Mouse (Mus musculus) midbrain, embryonic 12.5 days (tissue): Measurements from ENCODE around the gene Adad1. TPM values are rescaled to one million over a fixed set of nuclear protein-coding genes. Genes with fewer than 3 reads are reported as not detected.

Source experiments
- ATAC-seq: fragments of 200-750 bp; cut with Nextera tagmentation; 2 replicates; pipeline ENCODE4 v1.8.0; 2017; ENCODE audit warnings: low read depth, moderate TSS enrichment, moderate library complexity; ENCODE audit not compliant: low FRiP score
- H3K27ac ChIP-seq: fragments of 300-500 bp; sonication (generic); replicated peaks from 2 replicates; pipeline ENCODE4 v1.5.1; 2016; ENCODE audit warnings: mild to moderate bottlenecking
- H3K27me3 ChIP-seq: fragments of 300-500 bp; sonication (generic); 2 replicates; pipeline ENCODE4 v1.6.1; 2016; ENCODE audit warnings: mild to moderate bottlenecking
- H3K36me3 ChIP-seq: fragments of 300-500 bp; sonication (generic); 2 replicates; pipeline ENCODE4 v1.6.1; 2016
- H3K4me1 ChIP-seq: fragments of 300-500 bp; sonication (generic); 2 replicates; pipeline ENCODE4 v1.6.1; 2016
- H3K4me2 ChIP-seq: fragments of 300-500 bp; sonication (generic); replicated peaks from 2 replicates; pipeline ENCODE4 v1.6.1; 2016; ENCODE audit warnings: mild to moderate bottlenecking, moderate library complexity
- H3K4me3 ChIP-seq: fragments of 300-500 bp; sonication (generic); 2 replicates; pipeline ENCODE4 v1.5.1; 2016; ENCODE audit warnings: mild to moderate bottlenecking
- H3K9ac ChIP-seq: fragments of 300-500 bp; sonication (generic); replicated peaks from 2 replicates; pipeline ENCODE4 v1.6.1; 2016; ENCODE audit warnings: mild to moderate bottlenecking, moderate library complexity
- H3K9me3 ChIP-seq: fragments of 300-500 bp; sonication (generic); 2 replicates; pipeline ENCODE4 v1.6.1; 2016; ENCODE audit warnings: mild to moderate bottlenecking
- WGBS: fragments of 180-500 bp; shearing (Covaris S2); methylation state at CpG from one replicate; pipeline ENCODE4 v1.1.7; 2016; 5-methylcytosine and 5-hydroxymethylcytosine counted together
- polyA plus RNA-seq: library from polyadenylated mRNA; unstranded; fragments of >200 nt; fragmentation: Nextera tagmentation; extraction: Ambion mirVana; gene quantifications from 2 replicates; pipeline ENCODE4 v1.2.1, GENCODE M21; 2016

Gene Adad1
- polyA plus RNA-seq, 1 experiment from 2014 or later = 0.64 TPM

- H3K27me3 ChIP-seq = no peaks in the 10 kb centered on the region
- no peak overlapping the region for H3K4me2 ChIP-seq
- H3K9ac ChIP-seq = no peak overlapping the region
- no peaks in the 10 kb centered on the region for H3K4me1 ChIP-seq
- H3K27ac ChIP-seq = no peak overlapping the region
- no peaks in the 10 kb centered on the region for H3K9me3 ChIP-seq
- no peak overlapping the region for H3K4me3 ChIP-seq
- H3K36me3 ChIP-seq = no peaks in the 10 kb centered on the region
- 89% methylated on average over 6 of the region's 6 CpGs for WGBS
- no peak for ATAC-seq
These were observed 77.0 kb downstream of the Adad1 start for GRCm38 (mm10) chr3:37140168-37140906.

DNA sequence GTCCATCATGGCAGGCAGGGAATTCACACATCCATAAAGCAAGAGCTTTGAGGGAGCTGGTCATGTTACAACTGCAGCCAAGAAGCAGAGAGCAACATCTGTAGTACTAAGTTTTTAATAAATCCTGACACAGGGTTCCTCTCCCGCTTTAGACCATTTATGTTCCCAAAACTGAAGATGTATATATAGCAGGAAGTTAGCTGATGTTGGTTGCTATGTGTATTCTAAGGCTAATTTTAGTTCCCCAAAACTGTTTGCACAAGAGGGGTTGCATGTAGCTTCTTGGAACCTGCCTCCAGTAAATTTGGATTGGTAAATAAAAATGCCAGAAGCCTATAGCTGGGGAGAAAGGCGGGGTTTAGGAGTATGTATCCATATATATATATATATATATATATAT, 78.5 kb downstream of the Adad1 start:
- no peaks in the 10 kb centered on the region for H3K9me3 ChIP-seq
- H3K36me3 ChIP-seq = no peaks in the 10 kb centered on the region
- no peak overlapping the region for H3K27ac ChIP-seq
- 96% methylated on average over 2 of the region's 2 CpGs for WGBS
- H3K27me3 ChIP-seq = no peaks in the 10 kb centered on the region
- ATAC-seq = no peak
- no peak overlapping the region for H3K9ac ChIP-seq
- no peak overlapping the region for H3K4me2 ChIP-seq
- no peak overlapping the region for H3K4me3 ChIP-seq
- no peaks in the 10 kb centered on the region for H3K4me1 ChIP-seq

- no peak overlapping the region for H3K4me2 ChIP-seq
- ATAC-seq = no peak
- WGBS = 58% methylated on average over 1 of the region's 1 CpGs
These were observed 81.7 kb downstream of the Adad1 start for GRCm38 (mm10) chr3:37144979-37145378.

GRCm38 (mm10) chr3:37146406-37146805, 83.1 kb downstream of the Adad1 start:
- WGBS = 58% methylated on average over 8 of the region's 8 CpGs
- ATAC-seq = no peak
- H3K4me2 ChIP-seq = no peak overlapping the region
- no peaks in the 10 kb centered on the region for H3K27me3 ChIP-seq
- no peaks in the 10 kb centered on the region for H3K4me1 ChIP-seq
- H3K4me3 ChIP-seq = no peak overlapping the region
- no peak overlapping the region for H3K9ac ChIP-seq
- H3K27ac ChIP-seq = no peak overlapping the region
- no peaks in the 10 kb centered on the region for H3K9me3 ChIP-seq
- H3K36me3 ChIP-seq = no peaks in the 10 kb centered on the region

More at GRCm38 (mm10) chr3:37144979-37145378, 81.7 kb downstream of the Adad1 start:
- Histone ChIP-seq H3K27ac (no peak overlapping the region), H3K36me3 (no peaks in the 10 kb centered on the region), H3K9ac (no peak overlapping the region), H3K4me1 (no peaks in the 10 kb centered on the region), H3K4me3 (no peak overlapping the region), H3K27me3 (no peaks in the 10 kb centered on the region), H3K9me3 (no peaks in the 10 kb centered on the region)

DNA sequence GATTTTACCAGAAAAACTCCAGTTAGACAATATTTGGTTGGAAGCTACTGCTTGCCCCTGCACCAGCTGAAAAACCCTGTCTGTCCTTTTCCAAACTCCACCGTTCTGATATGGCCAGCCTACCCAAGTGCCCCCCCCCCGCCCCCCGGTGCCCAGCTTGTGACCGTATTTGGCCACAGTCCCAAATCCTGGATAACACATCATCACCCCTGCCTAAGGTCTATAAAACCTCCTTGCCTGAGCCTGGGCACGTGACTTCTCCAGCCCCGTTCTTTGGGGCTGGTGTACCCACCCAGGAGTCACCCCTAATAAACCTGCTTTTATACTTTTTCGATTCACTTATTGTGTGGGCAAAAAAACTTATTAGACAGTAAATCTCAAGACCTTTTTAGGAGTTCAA, 83.5 kb downstream of the Adad1 start:
- Histone ChIP-seq H3K27me3 (no peaks in the 10 kb centered on the region), H3K27ac (no peak overlapping the region), H3K4me3 (no peak overlapping the region), H3K36me3 (no peaks in the 10 kb centered on the region), H3K9ac (no peak overlapping the region), H3K4me2 (no peak overlapping the region), H3K9me3 (no peaks in the 10 kb centered on the region), H3K4me1 (no peaks in the 10 kb centered on the region)
- WGBS = 83% methylated on average over 7 of the region's 7 CpGs
- ATAC-seq = no peak

- Histone ChIP-seq H3K4me3 (no peak overlapping the region), H3K36me3 (no peaks in the 10 kb centered on the region), H3K4me1 (no peaks in the 10 kb centered on the region), H3K9ac (no peak overlapping the region), H3K4me2 (no peak overlapping the region), H3K27me3 (no peaks in the 10 kb centered on the region), H3K9me3 (no peaks in the 10 kb centered on the region), H3K27ac (no peak overlapping the region)
- 87% methylated on average over 10 of the region's 10 CpGs for WGBS
- no peak for ATAC-seq
These were observed 88.9 kb downstream of the Adad1 start for GRCm38 (mm10) chr3:37152274-37152673.

DNA sequence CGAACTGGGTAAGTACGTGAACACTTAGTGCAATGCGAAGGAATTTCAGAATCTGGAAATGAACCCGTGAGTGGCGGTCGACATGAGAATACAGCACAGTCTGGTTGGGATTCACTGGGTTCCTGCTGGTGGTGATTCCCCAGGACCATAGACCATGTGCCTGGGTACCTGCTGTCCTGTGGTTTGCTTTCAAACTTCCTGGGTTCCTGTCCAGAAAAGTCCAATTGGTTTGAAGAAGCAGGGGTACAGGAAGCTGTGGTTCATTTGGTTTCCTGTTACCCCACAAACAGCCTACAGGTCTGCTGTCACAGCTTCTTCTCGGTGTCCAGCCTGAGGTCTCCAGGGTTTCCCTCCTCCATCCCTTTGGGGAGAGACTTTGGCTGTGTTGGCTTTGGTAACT, 89.7 kb downstream of the Adad1 start:
- whole genome bisulfite sequencing = 94% methylated on average over 7 of the region's 7 CpGs
- H3K9ac ChIP-seq = no peak overlapping the region
- H3K4me3 ChIP-seq = no peak overlapping the region
- no peaks in the 10 kb centered on the region for H3K9me3 ChIP-seq
- H3K4me1 ChIP-seq = no peaks in the 10 kb centered on the region
- no peak for ATAC-seq
- H3K27me3 ChIP-seq = no peaks in the 10 kb centered on the region
- no peak overlapping the region for H3K4me2 ChIP-seq
- no peak overlapping the region for H3K27ac ChIP-seq
- no peaks in the 10 kb centered on the region for H3K36me3 ChIP-seq

GRCm38 (mm10) chr3:37154396-37154795, 91.1 kb downstream of the Adad1 start:
- Histone ChIP-seq H3K27me3 (no peaks in the 10 kb centered on the region), H3K9ac (no peak overlapping the region), H3K4me1 (no peaks in the 10 kb centered on the region), H3K27ac (no peak overlapping the region), H3K4me2 (no peak overlapping the region), H3K9me3 (no peaks in the 10 kb centered on the region), H3K4me3 (no peak overlapping the region), H3K36me3 (no peaks in the 10 kb centered on the region)
- no peak for ATAC-seq
- WGBS = 86% methylated on average over 7 of the region's 7 CpGs

DNA sequence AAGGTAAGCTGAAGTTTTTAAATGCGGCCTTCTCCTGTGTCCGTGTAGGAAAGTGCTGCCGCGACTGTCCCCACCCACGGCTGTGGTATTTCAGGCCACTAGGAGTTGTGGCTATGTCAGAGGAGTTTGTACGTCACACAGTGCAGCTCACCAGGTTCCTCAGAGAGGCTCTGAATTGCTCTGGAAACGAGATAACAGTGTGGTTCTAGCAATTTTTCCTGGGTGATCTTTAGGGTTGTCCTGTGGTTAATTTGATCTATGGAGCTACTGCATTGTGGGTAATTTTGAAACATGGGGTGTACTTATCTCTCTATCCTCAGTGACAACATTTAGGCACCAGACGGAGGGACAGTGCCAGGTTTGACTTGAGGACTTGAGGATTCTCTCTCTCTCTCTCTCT, 93.8 kb downstream of the Adad1 start:
- ATAC-seq = no peak
- Histone ChIP-seq H3K27ac (no peak overlapping the region), H3K4me3 (no peak overlapping the region), H3K27me3 (no peaks in the 10 kb centered on the region), H3K9ac (no peak overlapping the region), H3K4me2 (no peak overlapping the region), H3K9me3 (no peaks in the 10 kb centered on the region), H3K4me1 (no peaks in the 10 kb centered on the region), H3K36me3 (no peaks in the 10 kb centered on the region)
- WGBS = 70% methylated on average over 8 of the region's 8 CpGs

- no peak overlapping the region for H3K4me3 ChIP-seq
- H3K27ac ChIP-seq = no peak overlapping the region
- no peaks in the 10 kb centered on the region for H3K27me3 ChIP-seq
- H3K4me2 ChIP-seq = no peak overlapping the region
- H3K9me3 ChIP-seq = no peaks in the 10 kb centered on the region
- no peak overlapping the region for H3K9ac ChIP-seq
- H3K36me3 ChIP-seq = no peaks in the 10 kb centered on the region
- no peaks in the 10 kb centered on the region for H3K4me1 ChIP-seq
- no peak for ATAC-seq
- 91% methylated on average over 3 of the region's 3 CpGs for WGBS
These were observed 94.9 kb downstream of the Adad1 start for GRCm38 (mm10) chr3:37158246-37158645.

DNA sequence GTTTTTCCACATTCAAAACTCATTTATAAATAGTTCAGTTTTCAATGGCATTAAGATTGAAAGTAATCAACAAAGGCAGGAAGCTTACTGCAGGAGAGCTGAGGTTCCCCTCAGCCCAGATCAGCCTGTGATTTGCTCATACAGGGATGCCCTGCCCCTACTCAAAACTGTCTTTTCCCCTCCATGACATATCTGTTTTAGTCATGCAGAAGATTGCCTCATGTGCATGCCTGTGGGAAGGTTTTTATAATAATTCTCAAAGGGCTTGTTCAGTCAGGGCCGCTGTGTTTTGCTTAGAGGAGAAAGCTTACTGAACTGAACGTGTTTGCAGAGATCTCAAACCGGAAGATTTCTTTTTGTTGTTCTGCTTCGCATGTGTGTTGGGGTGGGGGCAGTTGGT, 97.8 kb downstream of the Adad1 start:
- H3K36me3 ChIP-seq = no peaks in the 10 kb centered on the region
- H3K27ac ChIP-seq = no peak overlapping the region
- WGBS = 75% methylated on average over 4 of the region's 4 CpGs
- H3K4me2 ChIP-seq = no peak overlapping the region
- no peak for ATAC-seq
- no peaks in the 10 kb centered on the region for H3K4me1 ChIP-seq
- H3K9ac ChIP-seq = no peak overlapping the region
- H3K27me3 ChIP-seq = no peaks in the 10 kb centered on the region
- H3K4me3 ChIP-seq = no peak overlapping the region
- no peaks in the 10 kb centered on the region for H3K9me3 ChIP-seq

- no peaks in the 10 kb centered on the region for H3K9me3 ChIP-seq
- H3K4me2 ChIP-seq = no peak overlapping the region
- no peak overlapping the region for H3K4me3 ChIP-seq
- no peaks in the 10 kb centered on the region for H3K4me1 ChIP-seq
- ATAC-seq = no peak
- H3K27ac ChIP-seq = no peak overlapping the region
- H3K9ac ChIP-seq = no peak overlapping the region
- no peaks in the 10 kb centered on the region for H3K36me3 ChIP-seq
- H3K27me3 ChIP-seq = no peaks in the 10 kb centered on the region
- 88% methylated on average over 2 of the region's 2 CpGs for WGBS
These were observed 106.0 kb downstream of the Adad1 start for GRCm38 (mm10) chr3:37169283-37169682.
